Mouse (Mus musculus) activated CD4-positive, CD25-positive, alpha-beta regulatory T cell, adult 4 months (primary cell): ENCODE measurements around the gene Btbd6. TPM values are rescaled to one million over a fixed set of nuclear protein-coding genes. Genes with fewer than 3 reads are reported as not detected.

ENCODE experiments used
- ATAC-seq: one replicate; pipeline ENCODE4 v1.8.0; 2017
- polyA plus RNA-seq, 2 experiments: library from polyadenylated mRNA; unstranded; fragments of 100-300 nt; shearing (Covaris generic); gene quantifications; one replicate each; pipeline ENCODE4 v1.2.1; 2017

The Btbd6 gene
- polyA plus RNA-seq, result 1 to 10 TPM; 8.3 to 8.9 TPM

DNA sequence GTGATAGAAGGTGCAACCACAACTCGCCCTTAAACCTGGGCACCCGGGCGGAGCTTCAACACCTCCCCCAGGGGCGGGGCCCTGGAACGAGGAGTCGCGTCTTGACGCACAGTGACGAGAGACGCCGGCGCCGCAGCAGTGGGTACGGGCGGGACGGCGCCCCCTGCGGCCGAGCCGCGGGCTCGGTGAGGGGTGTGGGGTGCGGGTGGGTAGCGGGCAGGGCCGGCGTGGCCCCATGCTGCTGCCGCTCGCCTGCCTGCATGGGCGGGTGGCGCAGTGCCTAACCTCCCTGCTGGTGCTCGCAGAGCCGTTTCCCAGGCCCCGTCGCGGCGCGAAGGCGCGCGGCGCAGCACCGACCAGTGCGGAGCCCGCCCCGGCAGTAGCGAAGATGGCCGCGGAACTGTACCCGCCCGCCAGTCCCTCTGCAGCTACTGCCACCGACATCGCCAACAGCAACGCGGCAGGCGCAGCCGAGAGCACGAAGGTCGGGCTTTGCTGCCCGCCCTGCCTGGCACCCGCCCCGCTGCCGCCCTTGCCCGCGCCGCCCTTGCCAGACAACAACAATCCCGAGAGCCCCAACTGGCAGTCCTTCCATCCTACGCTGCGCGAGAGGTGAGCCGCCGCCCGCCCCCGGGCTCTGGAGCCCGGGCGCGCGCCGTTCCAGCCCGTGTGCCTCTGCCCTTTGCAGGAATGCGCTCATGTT lies at the start of gene Btbd6:
Gene Btbd6, plus strand, starts transcription at position 112 of the 703 bp plus-strand sequence.
- peak; percentile 94 for ATAC-seq

DNA sequence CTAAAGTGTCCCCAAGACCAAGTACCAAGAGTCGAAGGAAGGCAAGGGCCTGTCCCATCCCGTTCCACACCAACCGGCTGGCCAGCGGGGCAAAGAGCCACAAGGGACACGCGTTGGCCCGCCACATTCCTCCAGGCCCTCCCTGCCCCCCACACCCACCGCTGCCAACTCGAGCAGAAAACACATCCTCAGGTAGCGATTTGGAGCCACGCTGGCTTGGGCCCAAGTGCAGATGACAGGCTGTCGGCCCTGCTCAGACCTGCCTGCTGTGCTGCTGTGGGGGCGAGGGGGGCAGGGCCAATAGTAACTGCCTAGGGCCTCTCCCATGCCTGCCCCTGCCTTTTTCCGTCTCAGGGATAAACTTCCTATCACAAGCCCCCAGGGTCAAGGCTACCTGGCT lies 49.0 kb upstream of the Btbd6 start:
- no peak for ATAC-seq

DNA sequence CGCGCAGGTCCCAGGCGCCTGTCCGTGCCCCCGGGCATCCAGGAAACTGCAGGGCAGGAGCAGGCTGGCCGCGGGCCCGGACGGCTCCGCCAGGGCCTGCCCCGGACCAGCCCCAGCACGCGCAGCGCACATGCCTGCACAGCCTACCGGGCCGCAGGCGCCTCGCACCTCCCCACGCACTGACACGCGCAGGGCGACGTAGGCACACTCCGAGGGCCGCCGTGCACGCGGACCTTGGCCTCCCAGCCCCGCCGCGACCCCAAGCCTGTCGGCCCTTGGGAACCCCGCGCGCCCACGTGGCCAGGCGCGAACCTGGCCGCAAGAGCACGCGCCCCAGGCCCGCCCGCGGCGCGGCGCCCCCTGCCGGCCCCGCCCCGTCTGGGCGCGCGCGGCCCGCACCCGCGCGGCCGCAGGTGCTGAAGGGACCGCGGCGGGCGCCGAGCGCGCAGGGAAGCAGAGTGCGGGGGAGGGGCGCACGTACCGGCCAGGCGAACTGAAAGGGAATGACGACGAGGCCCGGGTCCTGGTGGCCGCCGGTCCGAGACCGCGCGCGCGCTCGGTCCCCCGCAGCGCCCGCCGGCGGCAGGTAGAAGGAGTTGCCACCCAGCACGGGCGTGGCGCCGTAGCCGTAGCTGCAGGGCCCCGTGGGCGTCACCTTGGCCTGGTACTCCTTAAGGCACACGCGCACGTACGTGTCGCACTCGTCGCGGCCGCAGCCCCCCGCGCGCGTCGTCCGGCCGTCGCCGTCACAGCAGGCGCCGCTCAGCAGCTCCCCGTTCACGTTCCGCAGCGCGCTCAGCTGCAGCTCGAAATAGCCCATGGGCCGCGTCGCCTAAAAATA lies 47.7 kb upstream of the Btbd6 start:
- ATAC-seq, result no peak

DNA sequence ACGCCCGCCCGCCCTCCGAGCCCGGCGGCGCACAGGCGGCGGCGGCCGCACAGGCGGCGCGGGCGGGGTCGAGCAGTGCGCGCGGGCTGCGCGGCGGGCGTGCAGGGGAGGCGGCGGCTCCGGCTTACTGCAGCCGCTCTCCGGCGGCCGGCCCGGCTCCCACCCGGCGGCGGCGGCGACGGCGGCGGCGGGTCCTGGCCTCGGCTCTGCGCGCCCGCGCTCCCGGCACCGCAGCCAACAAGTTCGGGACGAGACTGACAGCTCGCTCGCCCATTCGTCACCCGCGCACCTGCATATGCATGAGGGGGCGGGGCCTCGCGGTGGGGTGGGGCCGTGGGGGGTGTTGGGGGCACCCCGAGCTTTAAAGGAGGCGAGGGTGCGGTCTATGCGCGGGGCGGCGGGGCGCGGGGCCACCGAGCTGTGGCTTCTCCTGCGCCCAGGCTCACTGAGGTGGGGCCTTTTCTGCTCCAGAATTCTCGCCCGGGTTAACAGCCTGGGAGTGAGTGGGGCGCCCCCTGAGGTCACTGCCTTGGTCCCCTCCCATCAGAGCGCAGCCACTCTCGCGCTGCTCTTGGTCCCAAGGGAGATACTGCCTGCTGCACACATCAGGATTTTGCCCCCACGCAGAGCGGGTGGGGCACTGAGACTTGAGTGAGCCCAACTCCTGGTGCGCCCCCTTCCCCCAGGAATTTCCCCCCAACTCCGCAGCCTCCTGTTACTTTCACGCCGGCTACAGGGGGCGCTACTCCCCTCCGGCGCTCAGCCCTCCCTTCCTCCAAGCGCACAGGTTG lies 46.5 kb upstream of the Btbd6 start, which contains the start of gene Jag2:
Gene Jag2, minus strand, starts transcription at position 215 of the 791 bp plus-strand sequence.
- no peak for ATAC-seq

DNA sequence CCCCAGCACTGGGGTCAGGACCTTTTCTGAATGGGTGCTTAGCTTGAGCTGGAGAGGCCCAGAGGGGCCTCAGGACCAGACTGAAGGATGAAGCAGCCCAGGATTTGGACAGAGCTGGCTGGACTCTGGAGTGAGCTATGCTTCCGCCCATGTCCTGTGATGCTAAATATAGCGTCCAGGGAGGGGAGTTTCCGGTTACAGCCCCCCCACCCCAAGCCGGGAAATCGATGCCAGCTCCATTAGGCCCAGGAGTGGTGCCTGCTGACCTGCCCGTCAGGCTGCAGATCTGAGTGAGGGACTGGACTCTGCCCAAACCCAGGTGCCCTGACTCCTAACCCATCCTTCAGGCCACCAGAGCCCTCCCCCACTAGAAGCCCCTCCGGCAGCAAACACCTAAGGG lies 43.6 kb upstream of the Btbd6 start:
- no peak for ATAC-seq

DNA sequence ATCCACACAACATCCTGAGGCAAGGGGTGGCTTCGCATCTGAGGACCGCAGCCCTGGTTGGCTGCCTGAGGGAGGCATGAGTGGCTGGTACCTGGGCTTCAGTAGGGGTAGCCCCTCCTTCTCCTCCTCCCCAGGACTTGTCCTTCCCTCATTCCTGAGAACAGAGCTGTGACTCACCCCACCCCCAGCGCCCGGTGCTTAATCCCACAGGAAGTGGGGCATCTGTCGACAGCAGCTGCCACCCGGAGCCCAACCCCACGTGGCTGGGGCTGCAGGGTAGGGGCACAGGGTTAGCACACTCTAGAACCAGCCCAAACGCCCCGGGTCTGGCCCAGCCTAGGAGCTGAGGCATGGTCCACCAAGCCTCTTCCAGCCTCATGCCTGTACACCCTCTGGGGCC lies 38.4 kb upstream of the Btbd6 start:
- ATAC-seq, result no peak

DNA sequence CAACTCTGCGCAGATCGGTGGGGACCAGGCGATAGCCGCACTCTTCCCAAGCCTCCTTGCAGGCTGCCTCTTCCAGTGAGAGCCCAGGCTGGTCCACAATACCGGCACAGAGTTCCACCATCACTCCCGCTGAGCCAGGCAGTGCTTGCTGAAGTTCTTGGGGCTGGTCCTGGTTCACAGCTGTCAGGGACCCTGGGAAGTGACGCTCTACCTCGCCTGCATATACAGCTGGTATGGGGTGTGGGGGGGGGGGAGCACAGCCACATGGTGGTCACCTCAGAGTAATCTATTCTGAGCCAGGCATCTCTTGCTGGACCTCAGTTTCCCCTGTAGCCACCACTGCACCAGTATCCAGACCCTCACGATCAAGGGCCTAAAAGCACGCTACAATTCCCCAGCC lies 37.9 kb upstream of the Btbd6 start:
- ATAC-seq, result no peak

DNA sequence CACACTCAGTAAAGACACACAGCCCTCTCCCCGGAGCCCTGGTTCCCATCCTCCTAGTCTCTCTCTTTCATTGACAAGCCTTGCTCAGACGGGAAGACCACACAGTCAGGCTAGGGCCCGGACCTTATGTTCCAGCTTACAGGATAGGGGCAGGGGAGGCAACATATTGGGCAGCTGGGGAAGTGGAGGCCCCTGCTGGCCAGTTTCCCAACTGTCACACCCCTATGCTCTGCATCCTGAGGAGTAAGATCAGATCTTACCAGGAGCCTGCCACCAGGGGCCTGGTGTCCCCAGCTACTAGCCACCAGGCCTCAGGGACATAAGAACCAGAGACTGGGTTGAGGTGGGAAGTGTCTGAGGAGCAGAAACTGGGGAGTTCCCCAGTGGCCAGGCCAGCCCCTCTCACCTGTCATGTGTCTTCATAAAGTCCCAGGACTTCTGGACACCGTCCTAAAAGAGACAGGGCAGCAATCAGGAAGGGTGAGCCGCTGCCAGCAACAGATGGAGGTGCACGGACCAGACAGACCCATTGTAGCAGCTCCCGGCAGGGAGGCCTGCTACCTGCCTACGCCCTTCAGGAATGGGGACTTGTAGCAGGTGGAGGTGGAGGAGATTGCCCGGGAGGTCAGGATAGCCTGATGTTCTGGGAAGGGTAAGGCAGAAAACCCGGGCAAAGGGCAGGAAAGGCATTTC lies 37.3 kb upstream of the Btbd6 start:
- ATAC-seq, result no peak

DNA sequence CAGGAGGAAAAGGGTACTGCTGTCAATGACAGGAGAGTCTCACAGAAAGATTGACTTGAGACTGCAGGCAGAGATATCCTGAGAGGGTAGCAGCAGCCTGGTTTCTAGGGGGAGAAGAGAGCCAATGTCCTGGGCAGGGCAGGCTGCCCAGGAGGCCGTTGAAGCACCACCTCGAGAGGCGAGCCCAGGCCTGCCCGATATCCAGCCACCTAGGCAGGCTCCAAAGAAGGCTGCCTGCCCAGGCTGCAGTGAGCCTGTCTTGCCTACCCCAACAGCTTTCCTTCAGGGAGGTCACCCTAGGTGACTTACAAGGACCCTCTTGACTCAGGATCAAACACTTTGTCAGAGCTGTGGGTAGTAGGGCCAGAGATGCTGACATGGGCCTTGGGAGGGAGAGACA lies 36.0 kb upstream of the Btbd6 start:
- no peak for ATAC-seq

DNA sequence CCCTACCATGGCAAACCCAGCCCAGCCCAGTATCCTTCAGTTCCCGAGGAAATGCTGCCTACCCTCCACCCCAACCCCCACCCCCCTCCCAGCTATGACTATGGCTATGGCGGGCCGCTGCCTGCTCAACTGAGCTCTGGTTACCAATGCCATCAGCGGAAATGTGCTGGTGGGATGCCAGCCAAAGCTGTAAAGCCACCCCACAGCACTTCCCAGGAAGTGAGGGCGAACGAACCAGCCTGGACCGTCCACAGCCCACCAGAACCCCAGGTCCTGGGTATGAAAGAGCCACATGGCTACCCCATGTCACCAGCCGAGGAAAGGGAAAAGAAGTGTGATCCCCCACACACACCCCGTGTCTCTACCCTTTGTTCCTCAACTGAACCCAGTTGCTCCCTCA lies 35.6 kb upstream of the Btbd6 start:
- ATAC-seq, result no peak

DNA sequence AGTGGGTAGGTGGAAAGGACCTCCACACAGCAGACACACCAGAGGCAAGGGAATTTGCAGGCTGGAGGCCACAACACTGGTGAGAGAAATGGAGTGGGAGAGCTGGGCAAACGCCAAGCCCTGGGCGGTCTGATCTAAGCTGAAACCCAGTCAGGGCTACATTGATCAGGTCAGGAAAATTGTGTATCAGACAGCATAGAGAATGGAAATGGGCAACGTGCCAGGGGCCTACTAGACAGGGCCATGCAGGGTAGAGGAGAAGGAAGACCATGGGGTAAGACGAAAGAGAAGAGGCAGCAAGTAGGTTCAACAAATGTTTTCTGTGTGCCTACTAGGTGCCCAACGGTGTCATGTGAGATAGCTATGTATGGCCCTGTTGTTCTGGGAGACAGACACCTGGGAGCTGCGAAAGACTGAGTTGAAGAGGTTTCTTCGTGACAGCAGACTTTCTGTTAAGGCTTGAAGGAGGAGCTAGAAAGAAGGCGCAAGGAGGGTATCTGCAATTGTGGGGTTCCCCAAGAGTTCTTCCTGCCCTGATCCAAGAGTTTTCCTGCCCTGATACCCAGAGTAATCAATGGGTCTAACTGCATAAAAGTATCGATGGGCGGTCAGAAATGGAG lies 35.0 kb upstream of the Btbd6 start:
- ATAC-seq, result no peak

DNA sequence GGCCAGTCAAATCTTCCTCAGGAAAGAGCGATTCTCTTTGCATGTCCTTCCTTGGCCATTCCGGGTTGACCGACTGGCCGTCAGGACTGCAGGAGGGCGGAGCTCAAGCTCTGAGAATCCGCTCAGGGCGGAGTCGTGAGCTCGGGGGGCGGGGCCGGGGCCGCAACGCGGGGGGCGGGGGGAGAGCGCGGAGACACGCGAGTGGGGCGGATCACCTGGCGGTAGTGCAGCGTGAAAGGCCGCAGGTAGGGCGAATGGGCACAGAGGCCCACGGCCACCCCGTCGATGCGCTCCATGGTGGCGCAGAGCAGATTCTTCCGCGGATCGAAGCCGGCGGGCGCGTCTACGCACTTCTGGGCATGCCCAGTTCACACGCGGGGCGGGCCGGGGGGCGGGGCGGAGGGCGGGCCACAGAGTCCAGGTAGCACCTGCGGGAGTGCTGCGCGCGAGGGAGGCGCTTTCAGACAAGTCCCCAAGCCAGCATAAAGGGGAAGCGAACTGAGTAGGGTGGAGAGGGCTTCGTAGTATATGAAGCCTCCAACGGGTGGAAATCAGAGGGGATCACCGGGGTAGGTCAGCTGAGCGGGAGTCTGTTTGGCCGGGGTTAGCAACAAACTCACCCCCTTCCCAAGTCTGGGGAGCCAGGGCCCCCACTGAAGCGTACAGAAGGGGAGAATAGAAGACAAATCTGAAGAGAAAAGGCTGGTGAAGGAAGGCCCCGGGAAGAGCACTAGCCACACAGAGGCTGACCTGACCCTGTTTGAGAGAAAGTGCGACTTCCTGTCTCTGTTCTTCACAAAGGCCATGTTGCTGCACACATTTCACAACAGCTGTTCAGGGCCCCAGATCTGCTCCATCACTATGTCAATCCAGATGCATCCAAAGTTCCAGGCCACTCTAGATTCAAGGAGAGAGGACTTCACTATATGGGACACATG lies 34.2 kb upstream of the Btbd6 start, which contains the start of gene Nudt14:
Gene Nudt14, minus strand, starts transcription at position 349 of the 938 bp plus-strand sequence.
- ATAC-seq, result peak; percentile 80

DNA sequence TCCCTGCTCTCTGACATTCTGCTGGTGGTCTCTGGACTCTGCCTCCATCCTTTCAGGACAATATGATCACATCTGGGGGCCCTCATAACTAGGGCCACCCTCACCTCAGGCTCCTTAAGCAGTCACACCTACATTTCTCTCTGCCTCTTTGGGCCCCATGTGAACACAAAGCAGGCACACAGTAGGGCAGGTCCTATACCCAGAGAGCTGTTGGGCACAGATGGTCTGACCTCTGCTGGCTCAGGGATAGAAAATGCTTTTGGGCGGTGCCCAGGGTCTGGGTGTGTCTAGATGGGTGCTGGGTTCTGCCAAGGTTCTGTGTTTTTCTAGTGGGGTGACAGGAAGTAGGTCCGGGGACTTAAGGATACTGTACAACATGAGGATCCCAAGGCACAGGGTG lies 32.6 kb upstream of the Btbd6 start:
- ATAC-seq, result no peak

DNA sequence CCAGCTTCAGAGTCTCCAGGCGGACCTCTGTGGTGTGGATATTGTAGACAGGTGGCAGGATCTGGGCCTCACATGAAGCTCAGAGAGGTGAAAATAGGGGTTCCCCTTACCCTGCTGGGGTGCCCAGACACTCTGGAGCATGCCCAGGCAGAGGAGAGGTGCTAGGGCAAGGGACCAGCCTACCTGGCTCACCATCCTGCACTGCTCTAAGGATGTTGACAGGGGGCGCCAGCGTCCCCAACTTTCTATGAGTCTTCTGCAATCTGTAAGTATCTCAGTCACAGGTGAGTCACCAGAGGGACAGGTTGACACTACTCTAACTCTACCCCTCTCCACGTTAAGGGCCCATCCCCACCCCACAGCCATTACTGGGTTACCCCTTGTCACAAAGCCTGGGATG lies 29.0 kb upstream of the Btbd6 start:
- ATAC-seq, result no peak

DNA sequence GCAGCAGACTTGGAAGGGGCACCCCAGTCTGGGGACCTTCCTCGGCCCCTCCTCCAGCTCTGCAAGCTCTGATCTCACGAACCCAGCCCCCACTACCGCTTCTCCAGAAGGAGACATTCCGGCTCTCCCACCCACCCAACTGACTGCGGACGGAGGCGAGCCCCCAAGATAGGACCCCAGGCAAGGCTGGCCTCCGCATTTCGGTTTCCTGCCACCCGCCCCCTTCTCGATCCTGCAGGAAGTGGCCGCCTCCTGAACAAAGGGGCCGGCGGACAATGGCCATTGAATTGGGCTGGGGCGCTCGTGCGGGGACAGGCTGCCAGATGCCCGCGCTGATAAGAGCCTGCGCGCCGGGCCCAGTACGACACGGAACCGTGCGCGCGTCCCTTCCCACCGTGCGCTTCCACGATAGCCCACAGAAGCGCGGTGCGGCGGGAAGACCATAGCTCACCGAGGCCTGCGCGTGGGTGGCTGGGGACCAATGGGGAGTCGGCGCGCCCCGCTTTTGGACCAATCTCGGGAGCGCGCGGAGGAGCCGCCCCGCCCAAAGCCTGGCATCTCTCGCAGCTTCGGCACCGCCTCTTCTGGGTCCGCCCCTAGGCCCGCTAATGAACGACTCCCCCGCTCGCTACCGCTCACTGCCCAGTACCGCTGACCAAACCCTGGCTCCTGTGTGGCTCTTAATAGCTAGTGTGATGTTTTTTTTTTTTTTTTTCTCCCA lies 26.1 kb upstream of the Btbd6 start:
- ATAC-seq, result peak; percentile 75

DNA sequence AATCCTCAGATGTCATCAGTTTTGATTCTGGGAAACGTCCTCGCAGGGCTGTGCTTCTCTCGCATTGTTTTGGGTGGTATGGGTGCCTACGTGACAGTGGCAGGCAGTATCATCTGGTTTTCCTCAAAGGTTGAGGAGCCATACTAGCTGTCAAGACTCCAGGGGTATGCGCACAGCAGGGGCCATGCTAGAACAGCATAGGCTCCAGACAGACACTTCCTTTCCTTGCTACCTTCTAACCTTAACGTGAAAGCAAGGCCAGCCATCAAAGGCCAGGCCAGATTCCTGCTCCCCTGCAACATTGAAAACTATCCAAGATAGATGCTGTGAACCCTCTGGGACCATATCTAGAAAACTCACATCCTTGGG lies 25.5 kb upstream of the Btbd6 start:
- no peak for ATAC-seq

DNA sequence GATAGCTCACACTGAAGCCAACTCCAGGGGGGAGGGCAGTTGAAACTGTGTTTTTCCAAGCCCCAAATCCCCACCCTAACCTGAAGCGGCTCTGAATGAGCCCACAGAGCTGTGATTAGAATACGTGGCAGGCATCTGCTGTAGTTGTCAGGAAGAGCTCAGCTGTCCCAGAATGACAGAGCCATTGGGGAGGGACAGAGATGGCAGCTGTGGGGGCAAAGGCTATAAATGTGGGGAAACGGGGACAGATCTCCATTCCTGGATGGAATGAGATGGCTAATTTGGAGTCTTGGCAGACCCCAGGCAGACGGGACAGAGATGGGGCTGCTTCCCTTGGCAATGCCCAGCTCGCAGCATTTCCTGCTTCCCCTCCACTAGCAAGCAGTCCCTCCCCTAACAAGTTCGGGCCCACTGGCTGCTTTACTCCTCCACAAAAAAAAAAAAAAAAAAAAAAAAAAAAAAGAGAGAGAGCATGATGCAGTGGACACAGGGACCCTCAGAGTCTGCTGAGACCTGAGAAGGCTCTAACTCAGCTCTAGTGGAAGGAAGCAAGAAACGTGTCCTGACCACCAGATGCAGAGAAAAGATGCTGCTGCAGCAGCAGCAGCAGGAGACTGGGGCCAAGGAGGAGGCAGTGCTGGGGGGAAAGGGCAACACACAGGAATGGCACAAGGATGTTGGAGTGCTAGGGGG lies 25.0 kb upstream of the Btbd6 start:
- no peak for ATAC-seq

DNA sequence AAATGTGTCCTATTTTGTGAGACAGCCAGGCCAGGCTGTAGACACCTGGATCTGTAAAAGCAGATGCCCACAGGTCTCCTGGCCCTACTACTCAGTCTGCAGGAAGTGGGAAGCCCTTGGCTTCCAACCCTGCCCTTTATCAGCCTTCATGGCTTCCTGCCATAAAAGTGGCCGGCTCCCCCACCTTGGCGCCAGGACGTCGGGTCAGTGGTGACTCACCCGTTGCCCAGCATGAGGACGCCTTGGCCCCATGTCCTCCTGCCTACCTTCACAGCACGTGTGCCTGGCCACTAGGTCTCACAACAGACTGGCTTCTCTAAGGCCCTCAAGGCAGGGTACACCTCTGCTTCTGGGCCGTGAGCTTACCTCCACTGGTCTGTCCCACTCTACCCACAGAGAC lies 23.8 kb upstream of the Btbd6 start:
- ATAC-seq, result no peak

DNA sequence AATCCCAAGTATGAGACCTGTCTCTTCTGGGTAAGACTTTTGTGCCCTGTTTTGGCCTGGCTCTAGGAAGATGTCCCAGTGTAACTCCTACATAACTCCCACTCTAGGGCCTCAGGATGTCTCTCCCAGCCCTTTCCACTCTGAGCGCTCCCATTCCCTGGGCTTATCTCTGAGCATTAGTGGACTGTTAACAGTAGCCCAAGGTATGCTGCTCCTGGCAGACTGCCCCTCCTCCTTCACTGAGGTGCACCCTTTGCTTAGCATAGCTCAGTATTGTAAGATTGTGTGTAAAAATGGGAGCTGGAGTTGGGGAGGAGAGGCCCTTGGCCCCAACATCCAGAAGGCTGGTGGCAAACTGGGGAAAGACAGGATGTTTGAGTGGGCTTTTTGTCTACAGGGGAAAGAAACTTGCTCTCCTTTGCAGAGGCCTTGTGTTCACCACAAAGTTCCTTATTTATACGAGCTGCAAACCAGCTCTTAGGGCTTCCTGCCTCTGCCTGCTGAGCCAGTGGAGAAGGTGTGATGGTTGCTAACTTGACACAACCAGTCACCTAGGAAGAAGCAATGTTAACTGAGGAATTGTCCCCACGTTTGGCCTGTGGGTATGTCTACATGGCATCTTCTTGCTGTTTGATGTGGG lies 23.2 kb upstream of the Btbd6 start:
- ATAC-seq, result no peak
